Mouse (Mus musculus): Measurements from ENCODE around the gene Xpo1.

DNA sequence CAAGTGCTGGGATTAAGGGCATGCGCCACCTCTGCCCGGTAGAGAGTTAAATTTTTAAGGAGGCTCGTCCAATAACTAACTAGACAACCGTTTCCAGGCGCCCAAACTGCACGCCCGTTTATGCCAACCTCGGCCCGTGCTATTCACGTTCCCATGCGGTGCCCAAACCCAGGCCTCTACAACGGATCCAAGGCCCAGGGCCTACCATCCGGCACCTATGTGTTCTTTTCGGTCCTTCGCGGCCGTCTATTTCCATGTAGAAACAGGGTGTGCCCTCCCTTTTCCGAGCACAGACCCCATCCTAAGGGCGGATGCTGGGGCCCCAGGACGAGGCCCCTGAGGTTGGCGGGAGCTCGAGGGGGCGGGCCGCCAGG, 801 bp upstream of the Xpo1 start:
- no peak for TF ChIP-seq GATA1 (IDR thresholded peaks at IDR 0.05; ENCODE audit: low read length)
- TF ChIP-seq TAL1 (IDR thresholded peaks at IDR 0.05; ENCODE audit: low read length) = no peak

Measured in erythroblast, embryonic 14.5 days (primary cell).